In the genomic region with DNA sequence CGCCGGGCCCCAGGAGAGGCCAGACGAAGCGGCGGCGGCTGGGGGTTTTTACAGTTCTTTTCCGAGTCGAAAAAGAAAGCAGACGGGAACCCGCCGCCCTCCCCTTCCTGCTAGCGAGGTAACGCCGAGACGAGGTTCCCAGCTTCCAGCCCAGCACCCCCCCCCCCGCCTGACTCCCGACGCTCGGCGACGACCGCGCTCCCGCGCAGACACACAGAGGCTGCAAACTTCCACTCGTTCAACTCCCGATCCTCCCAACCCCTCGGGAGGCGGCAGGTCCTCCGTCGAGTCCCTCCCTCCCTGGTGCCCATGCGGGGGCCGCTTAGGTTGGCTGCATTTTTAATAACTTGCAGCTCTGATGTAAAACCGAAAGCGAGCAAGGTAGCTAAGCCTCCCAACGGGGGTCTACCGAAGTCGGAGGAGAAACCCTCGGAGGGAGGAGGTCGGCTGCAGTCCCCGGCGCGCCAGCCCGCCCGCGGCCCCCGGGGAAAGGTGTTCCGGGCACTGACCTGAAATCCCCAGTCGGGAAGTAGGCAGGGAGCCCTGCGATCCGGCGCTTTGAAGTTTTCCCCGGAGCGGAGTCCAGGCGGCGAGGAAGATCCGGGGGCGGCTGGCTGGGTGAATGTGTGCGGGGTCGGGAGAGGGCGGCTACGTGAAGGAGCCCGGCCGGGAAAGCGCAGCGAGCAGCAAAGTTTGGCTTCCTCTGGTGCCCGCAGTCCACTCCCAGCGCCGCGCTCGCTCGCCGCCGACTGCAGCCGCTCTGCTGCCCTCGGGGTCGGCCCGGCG, we compare ENCODE assay signal across 8 mouse cellular contexts.
DNase-seq lines count a peak whose midpoint lies in the region; ATAC-seq and TF ChIP-seq lines count a peak whose summit lies in the region.

No protein-coding gene starts in this region.

- H3K9ac ChIP-seq in liver, embryonic 14.5 days (replicated peaks) = peak overlapping the region; percentile 56
- peak overlapping the region; percentile 84 for H3K9ac ChIP-seq in neural tube, embryonic 12.5 days

- TF ChIP-seq EP300 in liver, embryonic 14.5 days (IDR thresholded peaks at IDR 0.05; ENCODE audit: low read depth) = no peak

- H3K9me3 ChIP-seq in megakaryocyte, embryonic 14.5 days = peaks cover 10% of the 10 kb centered on the region; the same call in 1 of the 2 replicates
- no peaks in the 10 kb centered on the region for H3K9me3 ChIP-seq in liver, embryonic 14.5 days (ENCODE audit: control insufficient read depth, low read length)
- H3K9me3 ChIP-seq in neural tube, embryonic 12.5 days = no peaks in the 10 kb centered on the region

- under 1% methylated on average over 70 of the region's 79 CpGs for WGBS in liver, embryonic 14.5 days (ENCODE audit: insufficient replicate concordance)
- WGBS in neural tube, embryonic 12.5 days = under 1% methylated on average over 63 of the region's 79 CpGs

- DNase-seq in brain, adult 2 months (ENCODE audit: low read depth, low spot score) = peak; percentile 66
- peak; percentile 57 for DNase-seq in gastrocnemius, adult 2 months
- DNase-seq in liver, embryonic 14.5 days (ENCODE audit: low read depth in 3 of 3, low spot score in 3 of 3) = no peak

- peak overlapping the region; percentile 93 for H3K27ac ChIP-seq in gastrocnemius, adult 2 months
- no peak overlapping the region for H3K27ac ChIP-seq in liver, embryonic 14.5 days
- peak overlapping the region; percentile 82 for H3K27ac ChIP-seq in neural tube, embryonic 12.5 days

- TF ChIP-seq CTCF in gastrocnemius, adult 2 months (IDR thresholded peaks at IDR 0.05) = no peak
- no peak for TF ChIP-seq CTCF in liver, embryonic 14.5 days (IDR thresholded peaks at IDR 0.05; ENCODE audit: low read depth)

- intact Hi-C loops in gastrocnemius, adult 2 months (cut with DNase I) = loop anchor here (5.0 to 10.0 kb wide), 7 partner anchors 72 to 447 kb away; no protein-coding TSS in a partner anchor

- no peak for ATAC-seq in megakaryocyte, adult 5-6 weeks (ENCODE audit: poor library complexity, severe bottlenecking)
- peak; percentile 35 for ATAC-seq in inflammation-experienced regulatory T-cells, adult 6 months
- no peak; the same call in none of the 2 replicates for ATAC-seq in liver, embryonic 14.5 days (ENCODE audit: insufficient read depth)
- ATAC-seq in neural tube, embryonic 12.5 days (ENCODE audit: low FRiP score, low read depth) = no peak
- no peak for ATAC-seq in granulocyte monocyte progenitor cell, adult 5-6 weeks (replicated peaks; ENCODE audit: poor library complexity, severe bottlenecking)

- H3K4me1 ChIP-seq in megakaryocyte, embryonic 14.5 days = peaks cover 29% of the 10 kb centered on the region
- peaks cover 0 to 5% of the 10 kb centered on the region in 2 experiments; a peak in 2 of 4 replicates for H3K4me1 ChIP-seq in liver, embryonic 14.5 days (replicated peaks; ENCODE audit: control insufficient read depth in 2 of 2, insufficient read depth in 2 of 2, low read length in 1 of 2)
- H3K4me1 ChIP-seq in neural tube, embryonic 12.5 days = peaks cover 29% of the 10 kb centered on the region

- H3K36me3 ChIP-seq in megakaryocyte, embryonic 14.5 days (replicated peaks; ENCODE audit: low read length) = no peaks in the 10 kb centered on the region
- no peaks in the 10 kb centered on the region for H3K36me3 ChIP-seq in liver, embryonic 14.5 days (replicated peaks; ENCODE audit: control insufficient read depth, insufficient read depth, low read depth)
- no peaks in the 10 kb centered on the region for H3K36me3 ChIP-seq in neural tube, embryonic 12.5 days

- H3K27me3 ChIP-seq in megakaryocyte, embryonic 14.5 days (replicated peaks) = peaks cover 79% of the 10 kb centered on the region
- peaks cover 65% of the 10 kb centered on the region for H3K27me3 ChIP-seq in liver, embryonic 14.5 days (ENCODE audit: control insufficient read depth, insufficient read depth, low read length)
- peaks cover 69% of the 10 kb centered on the region for H3K27me3 ChIP-seq in neural tube, embryonic 12.5 days (replicated peaks)

- H3K4me2 ChIP-seq in liver, embryonic 14.5 days (ENCODE audit: low read depth) = peak overlapping the region; percentile 90
- H3K4me2 ChIP-seq in neural tube, embryonic 12.5 days (replicated peaks) = peak overlapping the region; percentile 66

- H3K4me3 ChIP-seq in megakaryocyte, embryonic 14.5 days (replicated peaks) = peak overlapping the region; percentile 95
- H3K4me3 ChIP-seq in gastrocnemius, adult 2 months = peak overlapping the region; percentile 88
- H3K4me3 ChIP-seq in liver, embryonic 14.5 days (ENCODE audit: insufficient read depth in 1 of 2, low read depth in 2 of 2, low read length in 2 of 2) = peak overlapping the region; percentile 66 to 77
- peak overlapping the region; percentile 63 for H3K4me3 ChIP-seq in neural tube, embryonic 12.5 days

Comparison
In these comparisons a context has a peak if more than half of its experiments do, and no peak if none do; other contexts are left out.
1. DNase-seq: peak in brain, adult 2 months (single experiment) and gastrocnemius, adult 2 months (single experiment); none in liver, embryonic 14.5 days (0 of 3).
2. Peak in every context shown above with its lines, with median percentiles within 50 percentile points of each other: H3K4me3 ChIP-seq.